Mouse (Mus musculus) liver, adult 2 months (tissue): Measurements from ENCODE around the gene Gm128.

Experiments
- CTCF ChIP-seq: fragments of 200-500 bp; IDR thresholded peaks from 2 replicates; pipeline ENCODE4 v1.5.1; 2011; ENCODE audit warnings: low read depth, low read length, control low read depth
- POLR2A ChIP-seq: fragments of 200-500 bp; IDR thresholded peaks from 2 replicates; pipeline ENCODE4 v1.6.1; 2011; ENCODE audit warnings: low read length, control low read depth; ENCODE audit not compliant: insufficient read depth; ENCODE audit errors: extremely low read depth

DNA sequence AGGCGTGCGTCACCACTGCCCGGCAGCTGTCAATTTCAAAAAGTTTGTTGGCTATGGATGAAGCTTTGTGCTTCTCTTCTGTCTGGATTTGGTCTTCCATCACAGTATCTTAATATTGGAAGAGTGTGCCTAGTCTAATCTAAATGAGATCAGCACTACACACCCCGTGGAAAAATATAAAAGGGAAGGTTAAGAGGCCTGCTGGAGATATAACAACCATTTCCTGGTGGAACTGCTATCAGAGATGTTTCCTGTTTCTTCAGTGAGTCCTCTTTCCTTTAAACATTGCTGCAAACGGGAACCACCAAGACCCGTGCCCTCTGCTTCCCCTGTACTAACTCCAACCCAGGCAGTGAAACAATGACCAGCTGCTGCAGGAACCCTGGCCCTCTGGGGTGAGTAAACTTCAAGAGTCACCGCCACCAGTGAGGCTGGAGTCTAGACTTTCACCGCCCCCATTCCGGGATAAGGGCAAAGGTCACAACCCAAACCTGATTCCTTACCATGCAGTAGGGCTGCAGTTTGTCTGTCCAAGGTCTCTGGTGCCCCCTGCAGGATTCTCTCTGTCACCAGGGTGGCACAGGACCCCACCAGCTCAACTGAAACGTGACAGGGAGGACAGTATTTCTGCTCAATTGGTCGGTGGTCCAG, 21.8 kb upstream of the Gm128 start:
- peak; percentile 87 for TF ChIP-seq CTCF
- no peak for TF ChIP-seq POLR2A
